Mouse (Mus musculus) hindbrain, embryonic 10.5 days (tissue): ENCODE results near the gene Tacc3. TPM values are rescaled to one million over a fixed set of nuclear protein-coding genes. Genes with fewer than 3 reads are reported as not detected.
A peak's percentile ranks its signal among the peaks of the same experiment; 100 is the strongest.

Source experiments
- DNase-seq: peaks from one replicate; pipeline ENCODE4 v3.0.0-alpha.2; 2017; ENCODE audit warnings: low spot score
- H3K27ac ChIP-seq: fragments of 300-500 bp; sonication (generic); 2 replicates; pipeline ENCODE4 v1.5.1; 2016; ENCODE audit warnings: mild to moderate bottlenecking, moderate library complexity
- H3K27me3 ChIP-seq: fragments of 300-500 bp; sonication (generic); 2 replicates; pipeline ENCODE4 v1.6.1; 2016; ENCODE audit warnings: mild to moderate bottlenecking; ENCODE audit not compliant: poor library complexity, insufficient read depth, severe bottlenecking
- H3K36me3 ChIP-seq: fragments of 300-500 bp; sonication (generic); 2 replicates; pipeline ENCODE4 v1.6.1; 2016; ENCODE audit warnings: mild to moderate bottlenecking, moderate library complexity
- H3K4me1 ChIP-seq: fragments of 300-500 bp; sonication (generic); replicated peaks from 2 replicates; pipeline ENCODE4 v1.6.1; 2016; ENCODE audit warnings: mild to moderate bottlenecking
- H3K4me3 ChIP-seq: fragments of 300-500 bp; sonication (generic); 2 replicates; pipeline ENCODE4 v1.5.1; 2016; ENCODE audit warnings: mild to moderate bottlenecking, moderate library complexity
- H3K9me3 ChIP-seq: fragments of 300-500 bp; sonication (generic); 2 replicates; pipeline ENCODE4 v1.6.1; 2016; ENCODE audit warnings: mild to moderate bottlenecking, moderate library complexity
- WGBS: fragments of 180-500 bp; shearing (Covaris S2); methylation state at CpG from one replicate; pipeline ENCODE4 v1.1.7; 2016; 5-methylcytosine and 5-hydroxymethylcytosine counted together
- polyA plus RNA-seq: library from polyadenylated mRNA; unstranded; fragments of >200 nt; fragmentation: Nextera tagmentation; extraction: Ambion mirVana; gene quantifications from 2 replicates; pipeline ENCODE4 v1.2.1, GENCODE M21; 2016

The Tacc3 gene
- polyA plus RNA-seq, 1 experiment from 2014 or later: 259 TPM

- Histone ChIP-seq H3K27ac (peak overlapping the region; percentile 91), H3K36me3 (no peaks in the 10 kb centered on the region), H3K27me3 (peaks cover 86% of the 10 kb centered on the region), H3K4me1 (peaks cover 90% of the 10 kb centered on the region), H3K9me3 (no peaks in the 10 kb centered on the region), H3K4me3 (peak overlapping the region; percentile 31; the same call in 1 of the 2 replicates)
- DNase-seq: peak; percentile 35
- WGBS: 24% methylated on average over 8 of the region's 8 CpGs
Observed at GRCm38 (mm10) chr5:33703999-33704398, 46.1 kb downstream of the Tacc3 start.

- Histone ChIP-seq H3K9me3 (no peaks in the 10 kb centered on the region), H3K27ac (peak overlapping the region; percentile 91), H3K36me3 (no peaks in the 10 kb centered on the region), H3K27me3 (peaks cover 83% of the 10 kb centered on the region), H3K4me3 (peak overlapping the region; percentile 31), H3K4me1 (peaks cover 79% of the 10 kb centered on the region)
- WGBS: 1% methylated on average over 11 of the region's 11 CpGs
- peak; percentile 90 for DNase-seq
Observed at GRCm38 (mm10) chr5:33704945-33705611, 47.1 kb downstream of the Tacc3 start.

GRCm38 (mm10) chr5:33705612-33706349 is 47.9 kb downstream of the Tacc3 start:
- Histone ChIP-seq H3K27me3 (peaks cover 83% of the 10 kb centered on the region), H3K27ac (peak overlapping the region; percentile 91), H3K4me1 (peaks cover 72% of the 10 kb centered on the region), H3K36me3 (no peaks in the 10 kb centered on the region), H3K9me3 (no peaks in the 10 kb centered on the region), H3K4me3 (peak overlapping the region; percentile 31)
- 13% methylated on average over 9 of the region's 9 CpGs for WGBS
- no peak for DNase-seq

GRCm38 (mm10) chr5:33706350-33706629 is 48.4 kb downstream of the Tacc3 start:
- DNase-seq: no peak
- WGBS: 77% methylated on average over 1 of the region's 1 CpGs
- no peaks in the 10 kb centered on the region for H3K36me3 ChIP-seq
- H3K27me3 ChIP-seq: peaks cover 79% of the 10 kb centered on the region
- H3K27ac ChIP-seq: peak overlapping the region; percentile 91
- peak overlapping the region; percentile 31; the same call in 1 of the 2 replicates for H3K4me3 ChIP-seq
- H3K9me3 ChIP-seq: no peaks in the 10 kb centered on the region
- peaks cover 67% of the 10 kb centered on the region for H3K4me1 ChIP-seq

- 73% methylated on average over 4 of the region's 4 CpGs for WGBS
- H3K9me3 ChIP-seq: no peaks in the 10 kb centered on the region
- peaks cover 59% of the 10 kb centered on the region for H3K4me1 ChIP-seq
- DNase-seq: no peak
- no peaks in the 10 kb centered on the region for H3K36me3 ChIP-seq
- H3K4me3 ChIP-seq: no peak overlapping the region
- H3K27me3 ChIP-seq: peaks cover 79% of the 10 kb centered on the region
- H3K27ac ChIP-seq: peak overlapping the region; percentile 91
Observed at GRCm38 (mm10) chr5:33707163-33707562, 49.2 kb downstream of the Tacc3 start.

- Histone ChIP-seq H3K9me3 (no peaks in the 10 kb centered on the region), H3K27me3 (peaks cover 81% of the 10 kb centered on the region), H3K4me1 (peaks cover 47% of the 10 kb centered on the region), H3K36me3 (no peaks in the 10 kb centered on the region), H3K4me3 (no peak overlapping the region), H3K27ac (no peak overlapping the region)
- no peak for DNase-seq
- 39% methylated on average over 2 of the region's 2 CpGs for WGBS
Observed at GRCm38 (mm10) chr5:33709037-33709436, 51.1 kb downstream of the Tacc3 start.

- Histone ChIP-seq H3K4me1 (peaks cover 44% of the 10 kb centered on the region), H3K27ac (0 out of 2 replicates have a peak overlapping the region, but pooled peaks have one; percentile 25), H3K36me3 (no peaks in the 10 kb centered on the region), H3K9me3 (no peaks in the 10 kb centered on the region), H3K27me3 (peaks cover 91% of the 10 kb centered on the region), H3K4me3 (no peak overlapping the region)
- DNase-seq: no peak
- WGBS: 71% methylated on average over 2 of the region's 2 CpGs
Observed at GRCm38 (mm10) chr5:33712550-33712949, 54.6 kb downstream of the Tacc3 start.

- WGBS: 33% methylated on average over 2 of the region's 2 CpGs
- Histone ChIP-seq H3K27ac (peak overlapping the region; percentile 64), H3K9me3 (no peaks in the 10 kb centered on the region), H3K4me3 (no peak overlapping the region), H3K27me3 (peaks cover 91% of the 10 kb centered on the region), H3K36me3 (no peaks in the 10 kb centered on the region), H3K4me1 (peaks cover 57% of the 10 kb centered on the region)
- DNase-seq: peak; percentile 69
Observed at GRCm38 (mm10) chr5:33715182-33715581, 57.3 kb downstream of the Tacc3 start.

- peaks cover 95% of the 10 kb centered on the region for H3K27me3 ChIP-seq
- DNase-seq: no peak
- peak overlapping the region; percentile 30; the same call in 1 of the 2 replicates for H3K27ac ChIP-seq
- peaks cover 70% of the 10 kb centered on the region for H3K4me1 ChIP-seq
- WGBS: 82% methylated on average over 6 of the region's 6 CpGs
- no peak overlapping the region for H3K4me3 ChIP-seq
- H3K36me3 ChIP-seq: no peaks in the 10 kb centered on the region
- no peaks in the 10 kb centered on the region for H3K9me3 ChIP-seq
Observed at GRCm38 (mm10) chr5:33716467-33716866, 58.5 kb downstream of the Tacc3 start.

GRCm38 (mm10) chr5:33718460-33718859 is 60.5 kb downstream of the Tacc3 start:
- H3K9me3 ChIP-seq: no peaks in the 10 kb centered on the region
- DNase-seq: peak; percentile 39
- peaks cover 94% of the 10 kb centered on the region for H3K27me3 ChIP-seq
- H3K27ac ChIP-seq: peak overlapping the region; percentile 64; the same call in 1 of the 2 replicates
- H3K4me3 ChIP-seq: no peak overlapping the region
- peaks cover 3% of the 10 kb centered on the region; the same call in 1 of the 2 replicates for H3K36me3 ChIP-seq
- 44% methylated on average over 5 of the region's 5 CpGs for WGBS
- peaks cover 89% of the 10 kb centered on the region for H3K4me1 ChIP-seq

GRCm38 (mm10) chr5:33720852-33721490 is 63.0 kb downstream of the Tacc3 start:
- peaks cover 89% of the 10 kb centered on the region for H3K4me1 ChIP-seq
- WGBS: 12% methylated on average over 8 of the region's 8 CpGs
- peaks cover 27% of the 10 kb centered on the region for H3K36me3 ChIP-seq
- H3K27me3 ChIP-seq: peaks cover 94% of the 10 kb centered on the region
- H3K4me3 ChIP-seq: peak overlapping the region; percentile 71
- no peaks in the 10 kb centered on the region for H3K9me3 ChIP-seq
- peak overlapping the region; percentile 96 for H3K27ac ChIP-seq
- DNase-seq: no peak

GRCm38 (mm10) chr5:33721541-33722265 is 63.8 kb downstream of the Tacc3 start, which contains the start of gene Fgfr3:
TSS of gene Fgfr3 (plus strand) at chr5:33721674.
- under 1% methylated on average over 73 of the region's 73 CpGs for WGBS
- no peaks in the 10 kb centered on the region for H3K9me3 ChIP-seq
- H3K36me3 ChIP-seq: peaks cover 34% of the 10 kb centered on the region
- H3K4me1 ChIP-seq: peaks cover 89% of the 10 kb centered on the region
- H3K27ac ChIP-seq: peak within 1 kb of the TSS; percentile 96
- H3K27me3 ChIP-seq: peaks cover 94% of the 10 kb centered on the region
- DNase-seq: peak; percentile 83
- H3K4me3 ChIP-seq: peak within 1 kb of the TSS; percentile 71
